ENCODE assay signal across 9 mouse cellular contexts in the genomic region with DNA sequence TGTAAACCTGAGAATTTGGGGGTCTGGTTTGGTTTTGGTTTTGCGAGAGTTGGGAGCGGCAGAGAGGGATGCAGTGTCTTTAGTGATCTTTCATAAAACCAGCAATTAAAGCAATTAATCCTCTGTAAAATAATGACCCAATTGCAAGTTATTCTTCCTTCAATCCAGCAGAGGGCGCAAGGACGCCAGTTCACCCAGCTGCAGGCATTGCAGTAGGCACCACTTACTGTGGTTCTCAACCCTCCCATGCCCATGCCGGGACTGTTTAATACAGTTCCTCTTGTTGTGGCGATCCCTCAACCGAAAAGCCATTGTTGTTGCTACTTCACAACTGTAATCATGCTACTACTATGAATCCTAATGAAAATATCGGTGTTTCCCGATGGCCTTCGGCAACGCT.
A peak's percentile ranks its signal among the peaks of the same experiment; 100 is the strongest.
DNase-seq lines count a peak whose midpoint lies in the region; ATAC-seq lines count a peak whose summit lies in the region.
"Had no signal": no experiment of that assay in that cellular context is flagged by ENCODE, and none has a peak within 500 bp of the region (broad histone marks: within the 10 kb centered on the region; RNA-seq: fewer than 3 reads in every experiment).

No protein-coding gene starts in this region.

- intact Hi-C loops in heart, postnatal 36 days (cut with DNase I), result loop anchor here (1.0 to 5.0 kb wide), 3 partner anchors 75 to 323 kb away; partner anchors contain the start of genes Cpe and Klhl2

- no peak overlapping the region for H3K4me2 ChIP-seq in midbrain, embryonic 16.5 days (ENCODE audit: low read length)

- ATAC-seq in common myeloid progenitor, adult 5-6 weeks (replicated peaks; ENCODE audit: low read depth, poor library complexity, severe bottlenecking), result peak; percentile 94
- peak; percentile 78 for ATAC-seq in midbrain, embryonic 16.5 days

- H3K9me3 ChIP-seq in limb, embryonic 10.5 days (replicated peaks), result no peaks in the 10 kb centered on the region
- H3K9me3 ChIP-seq in midbrain, embryonic 16.5 days (replicated peaks; ENCODE audit: control insufficient read depth, low read length, poor library complexity, severe bottlenecking), result no peaks in the 10 kb centered on the region

- no peak overlapping the region for H3K9ac ChIP-seq in midbrain, embryonic 16.5 days (ENCODE audit: low read depth, low read length)

- H3K4me3 ChIP-seq in limb, embryonic 10.5 days, result no peak overlapping the region
- no peak overlapping the region for H3K4me3 ChIP-seq in midbrain, embryonic 16.5 days (ENCODE audit: low read depth, low read length)
- H3K4me3 ChIP-seq: myocyte had no signal

- WGBS in limb, embryonic 10.5 days, result 60% methylated on average over 11 of the region's 11 CpGs
- WGBS in midbrain, embryonic 16.5 days, result 46% methylated on average over 11 of the region's 11 CpGs

- no peaks in the 10 kb centered on the region for H3K27me3 ChIP-seq in limb, embryonic 10.5 days (ENCODE audit: low read depth, poor library complexity, severe bottlenecking)
- H3K27me3 ChIP-seq in midbrain, embryonic 16.5 days (ENCODE audit: control insufficient read depth, insufficient read depth, low read depth, low read length), result no peaks in the 10 kb centered on the region

- H3K27ac ChIP-seq in limb, embryonic 10.5 days, result no peak overlapping the region
- no peak overlapping the region for H3K27ac ChIP-seq in midbrain, embryonic 16.5 days (ENCODE audit: low read length)

- no peaks in the 10 kb centered on the region for H3K4me1 ChIP-seq in limb, embryonic 10.5 days
- H3K4me1 ChIP-seq in midbrain, embryonic 16.5 days (ENCODE audit: control insufficient read depth, insufficient read depth, low read length), result peaks cover 8% of the 10 kb centered on the region

- H3K36me3 ChIP-seq in limb, embryonic 10.5 days, result peaks cover 19% of the 10 kb centered on the region; the same call in 1 of the 2 replicates
- H3K36me3 ChIP-seq in midbrain, embryonic 16.5 days (ENCODE audit: control insufficient read depth, insufficient read depth, low read length), result peaks cover 15% of the 10 kb centered on the region

- peak; percentile 46 for DNase-seq in right cerebral cortex, adult 18-20 months
- no peak for DNase-seq in right cerebral cortex, postnatal 36 days (ENCODE audit: low spot score in 2 of 2)
- peak; percentile 75 for DNase-seq in adipocyte (ENCODE audit: low spot score)
- peak; percentile 41 to 53 for DNase-seq in heart, postnatal 36 days
- DNase-seq in limb, embryonic 10.5 days (ENCODE audit: low spot score), result peak; percentile 45
- DNase-seq in thymus, postnatal 0 days (ENCODE audit: low spot score), result peak; percentile 59

Comparison
In these comparisons a context has a peak if more than half of its experiments do, and no peak if none do; other contexts are left out.
1. DNase-seq: peak in right cerebral cortex, adult 18-20 months (single experiment), adipocyte (single experiment), heart, postnatal 36 days (2 of 2), limb, embryonic 10.5 days (single experiment) and thymus, postnatal 0 days (single experiment); none in right cerebral cortex, postnatal 36 days (0 of 2).